ENCODE assay signal across 8 mouse cellular contexts in genomic region chr2:13572101-13572553, GRCm38 (mm10). TPM values are rescaled to one million over a fixed set of nuclear protein-coding genes. Genes with fewer than 3 reads are reported as not detected.
A peak's percentile ranks its signal among the peaks of the same experiment; 100 is the strongest.
DNase-seq lines count a peak whose midpoint lies in the region; ATAC-seq lines count a peak whose summit lies in the region.

No protein-coding gene starts in this region.

- no peaks in the 10 kb centered on the region for H3K27me3 ChIP-seq in forebrain, embryonic 12.5 days
- no peaks in the 10 kb centered on the region for H3K27me3 ChIP-seq in limb, embryonic 13.5 days
- no peaks in the 10 kb centered on the region for H3K27me3 ChIP-seq in stomach, embryonic 15.5 days (replicated peaks)

- WGBS in forebrain, embryonic 12.5 days: 2% methylated on average over 4 of the region's 4 CpGs
- WGBS in limb, embryonic 13.5 days: 32% methylated on average over 4 of the region's 4 CpGs
- WGBS in stomach, embryonic 15.5 days: 38% methylated on average over 4 of the region's 4 CpGs

- peaks cover 7% of the 10 kb centered on the region; the same call in 1 of the 2 replicates for H3K36me3 ChIP-seq in forebrain, embryonic 12.5 days (replicated peaks)
- peaks cover 8% of the 10 kb centered on the region for H3K36me3 ChIP-seq in limb, embryonic 13.5 days
- H3K36me3 ChIP-seq in stomach, embryonic 15.5 days: no peaks in the 10 kb centered on the region

- H3K9me3 ChIP-seq in forebrain, embryonic 12.5 days: no peaks in the 10 kb centered on the region
- no peaks in the 10 kb centered on the region for H3K9me3 ChIP-seq in limb, embryonic 13.5 days
- no peaks in the 10 kb centered on the region for H3K9me3 ChIP-seq in stomach, embryonic 15.5 days

- ATAC-seq in forebrain, embryonic 12.5 days (ENCODE audit: low FRiP score): peak; percentile 5; the same call in 1 of the 2 replicates
- no peak for ATAC-seq in limb, embryonic 13.5 days (ENCODE audit: low FRiP score, low read depth)
- no peak for ATAC-seq in stomach, embryonic 15.5 days (ENCODE audit: insufficient read depth, low FRiP score, low read depth)

- no peak overlapping the region for H3K4me3 ChIP-seq in forebrain, embryonic 12.5 days (replicated peaks)
- no peak overlapping the region for H3K4me3 ChIP-seq in limb, embryonic 13.5 days
- H3K4me3 ChIP-seq in stomach, embryonic 15.5 days (replicated peaks): no peak overlapping the region

- H3K4me2 ChIP-seq in forebrain, embryonic 12.5 days: peak overlapping the region; percentile 70
- H3K4me2 ChIP-seq in limb, embryonic 13.5 days (replicated peaks): peak overlapping the region; percentile 66
- H3K4me2 ChIP-seq in stomach, embryonic 15.5 days: peak overlapping the region; percentile 65; the same call in 1 of the 2 replicates

- no peak overlapping the region for H3K9ac ChIP-seq in forebrain, embryonic 12.5 days
- peak overlapping the region; percentile 31; the same call in 1 of the 2 replicates for H3K9ac ChIP-seq in limb, embryonic 13.5 days
- H3K9ac ChIP-seq in stomach, embryonic 15.5 days: no peak overlapping the region

- peaks cover 33% of the 10 kb centered on the region for H3K4me1 ChIP-seq in forebrain, embryonic 12.5 days
- peaks cover 23% of the 10 kb centered on the region for H3K4me1 ChIP-seq in limb, embryonic 13.5 days
- peaks cover 14% of the 10 kb centered on the region for H3K4me1 ChIP-seq in stomach, embryonic 15.5 days

- H3K27ac ChIP-seq in forebrain, embryonic 12.5 days: peak overlapping the region; percentile 98
- peak overlapping the region; percentile 55; the same call in 1 of the 2 replicates for H3K27ac ChIP-seq in limb, embryonic 13.5 days
- H3K27ac ChIP-seq in stomach, embryonic 15.5 days: peak overlapping the region; percentile 98; the same call in 1 of the 2 replicates

- DNase-seq in ovary, adult 18-20 months (ENCODE audit: low spot score): peak; percentile 5
- DNase-seq in ovary, postnatal 14 days (ENCODE audit: low spot score): no peak
- no peak for DNase-seq in right cerebral cortex, adult 18-20 months
- no peak for DNase-seq in adrenal gland, adult 8-10 months
- DNase-seq in yolk sac, embryonic 10.5 days (ENCODE audit: low spot score): no peak

RNA-seq across cellular contexts. Expression of gene Vim, which starts 1.6 kb away (rescaled TPM):
- 1,088 and 1,103 TPM in 2 replicates for polyA plus RNA-seq in forebrain, embryonic 12.5 days (2016; fragmentation: Nextera tagmentation; extraction: Ambion mirVana)
- polyA plus RNA-seq in limb, embryonic 13.5 days (2015; fragmentation: Nextera tagmentation; extraction: Ambion mirVana): 863 and 871 TPM in 2 replicates
- polyA plus RNA-seq in stomach, embryonic 15.5 days (2015; fragmentation: Nextera tagmentation; extraction: Ambion mirVana): 469 and 485 TPM in 2 replicates
- 100 to 1,000 TPM; 106 to 291 (median 155) TPM for total RNA-seq in adrenal gland, adult 8-10 months (2022)

RNA-seq across cellular contexts. Expression of gene Trdmt1, which starts 27.7 kb away (rescaled TPM):
- 6.6 and 7.8 TPM in 2 replicates for polyA plus RNA-seq in forebrain, embryonic 12.5 days (2016; fragmentation: Nextera tagmentation; extraction: Ambion mirVana)
- 10.2 and 12.6 TPM in 2 replicates for polyA plus RNA-seq in limb, embryonic 13.5 days (2015; fragmentation: Nextera tagmentation; extraction: Ambion mirVana)
- 7.6 and 11.0 TPM in 2 replicates for polyA plus RNA-seq in stomach, embryonic 15.5 days (2015; fragmentation: Nextera tagmentation; extraction: Ambion mirVana)
- 1 to 10 TPM; 3.6 to 8.0 (median 5.1) TPM for total RNA-seq in adrenal gland, adult 8-10 months (2022)
